ENCODE assay signal across 23 mouse cellular contexts in genomic region chr9:77434965-77435364, GRCm38 (mm10).
DNase-seq lines count a peak whose midpoint lies in the region; ATAC-seq lines count a peak whose summit lies in the region.
"Had no signal": no experiment of that assay in that cellular context is flagged by ENCODE, and none has a peak within 500 bp of the region (broad histone marks: within the 10 kb centered on the region; RNA-seq: fewer than 3 reads in every experiment).

No protein-coding gene starts in this region.

- ATAC-seq in forebrain, embryonic 12.5 days (ENCODE audit: low FRiP score), result no peak
- ATAC-seq in liver, embryonic 15.5 days (ENCODE audit: insufficient read depth), result peak; percentile 94
- ATAC-seq: CD4-positive, CD25-positive, alpha-beta regulatory T cell, adult 4 months; midbrain, embryonic 13.5 days had no signal

- no peak overlapping the region for H3K9ac ChIP-seq in forebrain, embryonic 12.5 days
- H3K9ac ChIP-seq in liver, embryonic 15.5 days, result peak overlapping the region; percentile 50
- H3K9ac ChIP-seq: embryonic facial prominence, embryonic 13.5 days; hindbrain, embryonic 13.5 days; limb, embryonic 12.5 days; lung, embryonic 14.5 days; midbrain, embryonic 13.5 days; neural tube, embryonic 13.5 days had no signal

- no peaks in the 10 kb centered on the region for H3K9me3 ChIP-seq in forebrain, embryonic 10.5 days
- no peaks in the 10 kb centered on the region for H3K9me3 ChIP-seq in forebrain, embryonic 12.5 days
- no peaks in the 10 kb centered on the region for H3K9me3 ChIP-seq in erythroblast, embryonic 14.5 days (ENCODE audit: control insufficient read depth, low read length)
- H3K9me3 ChIP-seq in liver, embryonic 15.5 days (replicated peaks), result no peaks in the 10 kb centered on the region
- H3K9me3 ChIP-seq: embryonic facial prominence, embryonic 13.5 days; hindbrain, embryonic 13.5 days; limb, embryonic 12.5 days; midbrain, embryonic 13.5 days; neural tube, embryonic 13.5 days had no signal

- no peak overlapping the region for H3K4me3 ChIP-seq in forebrain, embryonic 10.5 days
- H3K4me3 ChIP-seq in forebrain, embryonic 12.5 days (replicated peaks), result no peak overlapping the region
- peak overlapping the region; percentile 59 for H3K4me3 ChIP-seq in erythroblast, embryonic 14.5 days (replicated peaks)
- peak overlapping the region; percentile 48 for H3K4me3 ChIP-seq in liver, embryonic 15.5 days (replicated peaks)
- H3K4me3 ChIP-seq: embryonic facial prominence, embryonic 13.5 days; hindbrain, embryonic 13.5 days; limb, embryonic 12.5 days; midbrain, embryonic 13.5 days; neural tube, embryonic 13.5 days had no signal

- WGBS in forebrain, embryonic 10.5 days, result 90% methylated on average over 12 of the region's 12 CpGs
- WGBS in forebrain, embryonic 12.5 days, result 91% methylated on average over 12 of the region's 12 CpGs
- 26% methylated on average over 12 of the region's 12 CpGs for WGBS in liver, embryonic 15.5 days (ENCODE audit: insufficient replicate concordance)

- H3K4me2 ChIP-seq in forebrain, embryonic 12.5 days, result no peak overlapping the region
- peak overlapping the region; percentile 62 for H3K4me2 ChIP-seq in liver, embryonic 15.5 days
- H3K4me2 ChIP-seq: embryonic facial prominence, embryonic 13.5 days; hindbrain, embryonic 13.5 days; limb, embryonic 12.5 days; lung, embryonic 14.5 days; midbrain, embryonic 13.5 days; neural tube, embryonic 13.5 days had no signal

- H3K4me1 ChIP-seq in forebrain, embryonic 10.5 days, result peaks cover 7% of the 10 kb centered on the region; the same call in 1 of the 2 replicates
- H3K4me1 ChIP-seq in forebrain, embryonic 12.5 days, result peaks cover 10% of the 10 kb centered on the region
- H3K4me1 ChIP-seq in erythroblast, embryonic 14.5 days (ENCODE audit: control insufficient read depth), result peaks cover 31% of the 10 kb centered on the region
- peaks cover 23% of the 10 kb centered on the region for H3K4me1 ChIP-seq in liver, embryonic 15.5 days (replicated peaks)
- H3K4me1 ChIP-seq: embryonic facial prominence, embryonic 13.5 days had no signal

- DNase-seq in forebrain, embryonic 10.5 days (ENCODE audit: extremely low spot score, low spot score), result no peak
- peak; percentile 81 for DNase-seq in MEL-GATA-1-ER (ENCODE audit: extremely low read depth, low read depth)
- no peak for DNase-seq in urinary bladder, postnatal 10 days (ENCODE audit: low spot score)
- DNase-seq in thymus, postnatal 0 days (ENCODE audit: low spot score), result no peak
- DNase-seq in frontal cortex, postnatal 25 days (ENCODE audit: low spot score in 2 of 2), result no peak
- DNase-seq: cerebellum, adult 11 months; cerebellum, postnatal 10 days; heart, postnatal 14 days; kidney, adult 9 months; kidney, postnatal 4 days; lung, embryonic 14.5 days; thymus, postnatal 4 days had no signal

- peak overlapping the region; percentile 63; the same call in 1 of the 2 replicates for H3K27ac ChIP-seq in forebrain, embryonic 10.5 days
- no peak overlapping the region for H3K27ac ChIP-seq in forebrain, embryonic 12.5 days
- peak overlapping the region; percentile 82 for H3K27ac ChIP-seq in liver, embryonic 15.5 days (replicated peaks)
- H3K27ac ChIP-seq: embryonic facial prominence, embryonic 13.5 days; hindbrain, embryonic 13.5 days; limb, embryonic 12.5 days; macrophage; midbrain, embryonic 13.5 days; neural tube, embryonic 13.5 days had no signal

- peaks cover 78% of the 10 kb centered on the region for H3K36me3 ChIP-seq in forebrain, embryonic 10.5 days (replicated peaks)
- peaks cover 49% of the 10 kb centered on the region for H3K36me3 ChIP-seq in forebrain, embryonic 12.5 days (replicated peaks)
- H3K36me3 ChIP-seq in erythroblast, embryonic 14.5 days (ENCODE audit: control insufficient read depth), result peaks cover 9% of the 10 kb centered on the region
- H3K36me3 ChIP-seq in liver, embryonic 15.5 days (replicated peaks), result 0 out of 2 replicates have a peak, but pooled peaks cover 3% of the 10 kb centered on the region
- H3K36me3 ChIP-seq: G1E had no signal

- H3K27me3 ChIP-seq in forebrain, embryonic 10.5 days (ENCODE audit: poor library complexity, severe bottlenecking), result no peaks in the 10 kb centered on the region
- H3K27me3 ChIP-seq in forebrain, embryonic 12.5 days, result no peaks in the 10 kb centered on the region
- H3K27me3 ChIP-seq in erythroblast, embryonic 14.5 days (ENCODE audit: control insufficient read depth), result no peaks in the 10 kb centered on the region
- no peaks in the 10 kb centered on the region for H3K27me3 ChIP-seq in liver, embryonic 15.5 days
- H3K27me3 ChIP-seq: embryonic facial prominence, embryonic 13.5 days; hindbrain, embryonic 13.5 days; limb, embryonic 12.5 days; midbrain, embryonic 13.5 days; neural tube, embryonic 13.5 days had no signal

Comparison
In these comparisons a context has a peak if more than half of its experiments do, and no peak if none do; other contexts are left out.
1. H3K4me3 ChIP-seq: peak in erythroblast, embryonic 14.5 days (single experiment) and liver, embryonic 15.5 days (single experiment); none in forebrain, embryonic 10.5 days (single experiment) and forebrain, embryonic 12.5 days (single experiment).